Mouse (Mus musculus) heart, adult 8-10 months (tissue): ENCODE results near the gene Tbcd. TPM values are rescaled to one million over a fixed set of nuclear protein-coding genes. Genes with fewer than 3 reads are reported as not detected.
"Not testable (repeated sequence)": the region's sequence is repeated elsewhere in the genome, so short reads cannot be mapped to it uniquely, and the experiment has no call there.

Experiments
- DNase-seq: peaks from one replicate; pipeline ENCODE4 v3.0.0; 2022; ENCODE audit warnings: low spot score
- total RNA-seq, 4 experiments: library from RNA; stranded (reverse); gene quantifications; 2 replicates each; pipeline ENCODE4 v1.2.4; 2022

Tbcd gene
- total RNA-seq, 4 experiments from 2014 or later, result 11.7 to 13.9 (median 12.5) TPM

GRCm38 (mm10) chr11:121652547-121653305, 201.0 kb downstream of the Tbcd start:
- DNase-seq, result peak; percentile 68

GRCm38 (mm10) chr11:121653631-121654030, 201.9 kb downstream of the Tbcd start:
- DNase-seq, result no peak

GRCm38 (mm10) chr11:121654406-121654945, 202.7 kb downstream of the Tbcd start:
- no peak for DNase-seq

GRCm38 (mm10) chr11:121655166-121655806, 203.5 kb downstream of the Tbcd start:
- DNase-seq, result no peak

- no peak for DNase-seq
These were observed 204.2 kb downstream of the Tbcd start for GRCm38 (mm10) chr11:121655807-121656511.

- DNase-seq, result no peak
These were observed 206.4 kb downstream of the Tbcd start for GRCm38 (mm10) chr11:121658151-121658550.

- DNase-seq, result not testable (repeated sequence)
These were observed 208.9 kb downstream of the Tbcd start for GRCm38 (mm10) chr11:121660604-121661003.

GRCm38 (mm10) chr11:121661116-121661515, 209.4 kb downstream of the Tbcd start:
- no peak for DNase-seq

Other genes with a start within 250 kb of the Tbcd start
- gene Hexdc, start 247.5 kb upstream of the Tbcd start, total RNA-seq, result 10 to 100 TPM in 1 of 4 experiments, 1 to 10 TPM in 3; 8.3 to 10.3 (median 8.8) TPM
- 10 to 100 TPM; 14.6 to 18.5 (median 16.0) TPM for gene Ogfod3, start 247.2 kb upstream of the Tbcd start, total RNA-seq
- gene Cybc1, start 222.6 kb upstream of the Tbcd start, total RNA-seq, result 1 to 10 TPM; 6.7 to 8.1 (median 7.4) TPM
- gene Narf, start 214.7 kb upstream of the Tbcd start, total RNA-seq, result 100 to 1,000 TPM in 1 of 4 experiments, 10 to 100 TPM in 3; 81.7 to 123 (median 97.8) TPM
- gene Foxk2, start 192.0 kb upstream of the Tbcd start, total RNA-seq, result 10 to 100 TPM; 16.2 to 23.1 (median 18.9) TPM
- gene Wdr45b, start 97.5 kb upstream of the Tbcd start, total RNA-seq, result 10 to 100 TPM; 32.1 to 35.4 (median 32.7) TPM
- 1 to 10 TPM; 1.0 to 3.4 (median 2.2) TPM for gene Rab40b, start 63.7 kb upstream of the Tbcd start, total RNA-seq
- 1 to 10 TPM; 4.8 to 6.5 (median 5.4) TPM for gene Fn3krp, start 30.5 kb upstream of the Tbcd start, total RNA-seq
- gene Fn3k, start 17.0 kb upstream of the Tbcd start, total RNA-seq, result 10 to 100 TPM; 26.4 to 33.5 (median 30.8) TPM
- gene Zfp750, start 67.4 kb downstream of the Tbcd start, total RNA-seq, result under 1 TPM; 0.24 to 0.35 (median 0.25) TPM
- 1 to 10 TPM; 4.0 to 5.7 (median 5.2) TPM for gene B3gntl1, start 221.2 kb downstream of the Tbcd start, total RNA-seq
- gene Metrnl, start 249.6 kb downstream of the Tbcd start, total RNA-seq, result 10 to 100 TPM; 15.1 to 20.3 (median 19.2) TPM